8 mouse cellular contexts compared by ENCODE assay signal in the genomic region with DNA sequence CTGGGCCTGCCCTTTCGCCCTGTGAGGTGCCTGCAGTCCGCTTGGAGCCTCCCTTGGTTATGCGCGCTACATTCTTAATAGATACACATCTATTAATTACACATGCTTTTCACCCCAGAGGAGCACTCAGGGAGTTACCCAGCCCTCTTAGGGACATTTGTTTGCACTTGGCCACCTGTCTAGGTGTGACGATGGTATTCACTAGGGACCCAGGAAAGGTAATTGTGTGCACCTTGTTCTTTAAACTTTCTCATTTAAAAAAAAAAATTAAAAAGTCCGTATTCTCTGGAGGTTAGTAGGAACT. TPM values are rescaled to one million over a fixed set of nuclear protein-coding genes. Genes with fewer than 3 reads are reported as not detected.
A peak's percentile ranks its signal among the peaks of the same experiment; 100 is the strongest.
DNase-seq lines count a peak whose midpoint lies in the region; ATAC-seq lines count a peak whose summit lies in the region.

No protein-coding gene starts in this region.

- no peak for ATAC-seq in heart, embryonic 15.5 days (replicated peaks; ENCODE audit: insufficient number of reproducible peaks, insufficient read depth, low FRiP score, low read depth)
- ATAC-seq in forebrain, embryonic 15.5 days (replicated peaks), result no peak
- no peak for ATAC-seq in liver, embryonic 15.5 days (ENCODE audit: insufficient read depth)

- WGBS in heart, embryonic 15.5 days, result 5% methylated on average over 6 of the region's 6 CpGs
- WGBS in forebrain, embryonic 15.5 days, result 2% methylated on average over 6 of the region's 6 CpGs
- 7% methylated on average over 6 of the region's 6 CpGs for WGBS in liver, embryonic 15.5 days (ENCODE audit: insufficient replicate concordance)

- H3K27me3 ChIP-seq in heart, embryonic 15.5 days, result no peaks in the 10 kb centered on the region
- no peaks in the 10 kb centered on the region for H3K27me3 ChIP-seq in forebrain, embryonic 15.5 days
- peaks cover 41% of the 10 kb centered on the region for H3K27me3 ChIP-seq in liver, embryonic 15.5 days

- DNase-seq in heart, adult 9 months (ENCODE audit: low spot score in 2 of 2), result no peak
- peak; percentile 7 for DNase-seq in WW6 (ENCODE audit: low read depth, low spot score)
- no peak for DNase-seq in left cerebral cortex, adult 11 months (ENCODE audit: low spot score)
- DNase-seq in right cerebral cortex, postnatal 4 days, result no peak
- DNase-seq in embryo, embryonic 10.5 days (ENCODE audit: low spot score), result no peak

- H3K27ac ChIP-seq in heart, embryonic 15.5 days, result peak overlapping the region; percentile 84
- H3K27ac ChIP-seq in forebrain, embryonic 15.5 days (replicated peaks), result peak overlapping the region; percentile 80
- no peak overlapping the region for H3K27ac ChIP-seq in liver, embryonic 15.5 days (replicated peaks)

- peak overlapping the region; percentile 90 for H3K4me3 ChIP-seq in heart, embryonic 15.5 days
- H3K4me3 ChIP-seq in forebrain, embryonic 15.5 days, result peak overlapping the region; percentile 91
- peak overlapping the region; percentile 60 for H3K4me3 ChIP-seq in liver, embryonic 15.5 days (replicated peaks)

- H3K9ac ChIP-seq in heart, embryonic 15.5 days, result peak overlapping the region; percentile 84
- H3K9ac ChIP-seq in forebrain, embryonic 15.5 days (replicated peaks), result peak overlapping the region; percentile 78
- peak overlapping the region; percentile 39; the same call in 1 of the 2 replicates for H3K9ac ChIP-seq in liver, embryonic 15.5 days

- H3K36me3 ChIP-seq in heart, embryonic 15.5 days, result no peaks in the 10 kb centered on the region
- no peaks in the 10 kb centered on the region for H3K36me3 ChIP-seq in forebrain, embryonic 15.5 days
- H3K36me3 ChIP-seq in liver, embryonic 15.5 days (replicated peaks), result no peaks in the 10 kb centered on the region

- H3K4me2 ChIP-seq in heart, embryonic 15.5 days, result peak overlapping the region; percentile 92
- H3K4me2 ChIP-seq in forebrain, embryonic 15.5 days (replicated peaks), result peak overlapping the region; percentile 87
- H3K4me2 ChIP-seq in liver, embryonic 15.5 days, result peak overlapping the region; percentile 70

- no peaks in the 10 kb centered on the region for H3K9me3 ChIP-seq in heart, embryonic 15.5 days (replicated peaks)
- H3K9me3 ChIP-seq in forebrain, embryonic 15.5 days, result no peaks in the 10 kb centered on the region
- H3K9me3 ChIP-seq in liver, embryonic 15.5 days (replicated peaks), result no peaks in the 10 kb centered on the region

- H3K4me1 ChIP-seq in heart, embryonic 15.5 days (replicated peaks), result peaks cover 17% of the 10 kb centered on the region
- H3K4me1 ChIP-seq in forebrain, embryonic 15.5 days, result peaks cover 26% of the 10 kb centered on the region
- H3K4me1 ChIP-seq in liver, embryonic 15.5 days (replicated peaks), result no peaks in the 10 kb centered on the region; the same call in 1 of the 2 replicates

RNA-seq across cellular contexts. Expression of a gene that starts 0.4 kb away (rescaled TPM):
- 12.7 and 13.9 TPM in 2 replicates for polyA plus RNA-seq in heart, embryonic 15.5 days (2015; fragmentation: Nextera tagmentation; extraction: Ambion mirVana)
- 28.6 and 33.3 TPM in 2 replicates for polyA plus RNA-seq in forebrain, embryonic 15.5 days (2015; fragmentation: Nextera tagmentation; extraction: Ambion mirVana)
- polyA plus RNA-seq in liver, embryonic 15.5 days (2015; fragmentation: Nextera tagmentation; extraction: Ambion mirVana), result 1.9 and 2.2 TPM in 2 replicates
